Mouse (Mus musculus) splenic B cell, adult 2 months (primary cell): ENCODE measurements at regions not wholly inside any gene's neighbourhood (a gene's known extent, or its start where the extent isn't known, plus 50 kb on each side); places are given as distances from the start of the nearest gene placed in this dataset.

Experiments
- DNase-seq: peaks from one replicate; pipeline ENCODE4 v3.0.0-alpha.2; 2011; ENCODE audit warnings: low read depth, low spot score
- H3K27me3 ChIP-seq: 2 replicates; pipeline ENCODE4 v1.6.1; 2012; ENCODE audit warnings: mild to moderate bottlenecking, low read length, moderate library complexity, mixed read lengths; ENCODE audit not compliant: control insufficient read depth, poor library complexity, insufficient read depth, severe bottlenecking
- H3K36me3 ChIP-seq: 2 replicates; pipeline ENCODE4 v1.6.1; 2012; ENCODE audit warnings: mild to moderate bottlenecking, low read length, moderate library complexity, mixed read lengths; ENCODE audit not compliant: control insufficient read depth, poor library complexity, insufficient read depth, severe bottlenecking

- Histone ChIP-seq H3K36me3 (no peaks in the 10 kb centered on the region), H3K27me3 (no peaks in the 10 kb centered on the region)
- no peak for DNase-seq
Measured at GRCm38 (mm10) chr17:63685956-63686355, 176.9 kb upstream of the Fer start.

GRCm38 (mm10) chr17:63686361-63686760 lies 176.5 kb upstream of the Fer start:
- no peaks in the 10 kb centered on the region for H3K36me3 ChIP-seq
- no peaks in the 10 kb centered on the region for H3K27me3 ChIP-seq
- no peak for DNase-seq

- no peak for DNase-seq
- no peaks in the 10 kb centered on the region for H3K27me3 ChIP-seq
- no peaks in the 10 kb centered on the region for H3K36me3 ChIP-seq
Measured at GRCm38 (mm10) chr17:63689291-63689690, 173.6 kb upstream of the Fer start.

GRCm38 (mm10) chr17:63690829-63691689 lies 171.8 kb upstream of the Fer start:
- DNase-seq: no peak
- no peaks in the 10 kb centered on the region for H3K27me3 ChIP-seq
- no peaks in the 10 kb centered on the region for H3K36me3 ChIP-seq

GRCm38 (mm10) chr17:63691690-63691968 lies 171.2 kb upstream of the Fer start:
- Histone ChIP-seq H3K36me3 (no peaks in the 10 kb centered on the region), H3K27me3 (no peaks in the 10 kb centered on the region)
- no peak for DNase-seq

- no peaks in the 10 kb centered on the region for H3K36me3 ChIP-seq
- H3K27me3 ChIP-seq: no peaks in the 10 kb centered on the region
- no peak for DNase-seq
Measured at GRCm38 (mm10) chr17:63693274-63693673, 169.6 kb upstream of the Fer start.

GRCm38 (mm10) chr17:63699537-63699936 lies 163.3 kb upstream of the Fer start:
- no peak for DNase-seq
- Histone ChIP-seq H3K36me3 (no peaks in the 10 kb centered on the region), H3K27me3 (no peaks in the 10 kb centered on the region)

- no peaks in the 10 kb centered on the region for H3K36me3 ChIP-seq
- no peaks in the 10 kb centered on the region for H3K27me3 ChIP-seq
- DNase-seq: no peak
Measured at GRCm38 (mm10) chr17:63704991-63705390, 157.9 kb upstream of the Fer start.

GRCm38 (mm10) chr17:63712937-63713336 lies 149.9 kb upstream of the Fer start:
- H3K36me3 ChIP-seq: no peaks in the 10 kb centered on the region
- DNase-seq: no peak
- H3K27me3 ChIP-seq: no peaks in the 10 kb centered on the region

GRCm38 (mm10) chr17:63715687-63716086 lies 147.2 kb upstream of the Fer start:
- no peak for DNase-seq
- no peaks in the 10 kb centered on the region for H3K36me3 ChIP-seq
- no peaks in the 10 kb centered on the region for H3K27me3 ChIP-seq

- no peaks in the 10 kb centered on the region for H3K27me3 ChIP-seq
- no peak for DNase-seq
Measured at GRCm38 (mm10) chr17:63716161-63716560, 146.7 kb upstream of the Fer start.

GRCm38 (mm10) chr17:63717051-63717578 lies 145.7 kb upstream of the Fer start:
- Histone ChIP-seq H3K27me3 (no peaks in the 10 kb centered on the region), H3K36me3 (no peaks in the 10 kb centered on the region)
- DNase-seq: no peak

More at GRCm38 (mm10) chr17:63716161-63716560, 146.7 kb upstream of the Fer start:
- no peaks in the 10 kb centered on the region for H3K36me3 ChIP-seq

GRCm38 (mm10) chr17:63718972-63719715 lies 143.7 kb upstream of the Fer start:
- no peaks in the 10 kb centered on the region for H3K27me3 ChIP-seq
- DNase-seq: no peak
- H3K36me3 ChIP-seq: no peaks in the 10 kb centered on the region

- Histone ChIP-seq H3K27me3 (no peaks in the 10 kb centered on the region), H3K36me3 (no peaks in the 10 kb centered on the region)
- DNase-seq: no peak
Measured at GRCm38 (mm10) chr17:63719771-63720170, 143.1 kb upstream of the Fer start.

GRCm38 (mm10) chr17:63720883-63721282 lies 142.0 kb upstream of the Fer start:
- DNase-seq: no peak
- no peaks in the 10 kb centered on the region for H3K36me3 ChIP-seq
- no peaks in the 10 kb centered on the region for H3K27me3 ChIP-seq
